Mouse (Mus musculus) lung, postnatal 10 days (tissue): Measurements from ENCODE around the gene Srms.
"Not testable (repeated sequence)": the region's sequence is repeated elsewhere in the genome, so short reads cannot be mapped to it uniquely, and the experiment has no call there.

ENCODE experiments used
- DNase-seq: peaks from one replicate; pipeline ENCODE4 v3.0.0; 2021

The Srms gene

GRCm38 (mm10) chr2:181219538-181220216, 6.7 kb upstream of the Srms start, which contains the start of gene Fndc11:
Fndc11 (plus strand) TSS chr2:181220013.
- DNase-seq: peak; percentile 89

GRCm38 (mm10) chr2:181218881-181219485, 6.0 kb upstream of the Srms start:
- DNase-seq: peak; percentile 25

GRCm38 (mm10) chr2:181216037-181216436, 3.1 kb upstream of the Srms start:
- no peak for DNase-seq

GRCm38 (mm10) chr2:181212389-181213020, 480 bp downstream of the Srms start:
- DNase-seq: peak; percentile 19

GRCm38 (mm10) chr2:181206118-181206517, 6.9 kb downstream of the Srms start:
- DNase-seq: no peak

- no peak for DNase-seq
Observed at GRCm38 (mm10) chr2:181205678-181206077, 7.3 kb downstream of the Srms start.

GRCm38 (mm10) chr2:181202886-181203285, 10.1 kb downstream of the Srms start:
- DNase-seq: no peak

GRCm38 (mm10) chr2:181202422-181202821, 10.6 kb downstream of the Srms start, which contains the start of gene Ptk6:
Ptk6 (minus strand) TSS chr2:181202789.
- no peak for DNase-seq

- peak; percentile 40 for DNase-seq
Observed at GRCm38 (mm10) chr2:181201606-181202005, 11.4 kb downstream of the Srms start.

- no peak for DNase-seq
Observed at GRCm38 (mm10) chr2:181196628-181197300, 16.2 kb downstream of the Srms start.

- DNase-seq: no peak
Observed at GRCm38 (mm10) chr2:181193044-181193443, 19.9 kb downstream of the Srms start.

- DNase-seq: no peak
Observed at GRCm38 (mm10) chr2:181191936-181192335, 21.0 kb downstream of the Srms start.

- DNase-seq: not testable (repeated sequence)
Observed at GRCm38 (mm10) chr2:181191385-181191784, 21.6 kb downstream of the Srms start.

GRCm38 (mm10) chr2:181189321-181189720, 23.7 kb downstream of the Srms start:
- DNase-seq: no peak

- DNase-seq: peak; percentile 41
Observed at GRCm38 (mm10) chr2:181188681-181189080, 24.3 kb downstream of the Srms start.

- DNase-seq: peak; percentile 98
Observed at GRCm38 (mm10) chr2:181187121-181188000, 25.6 kb downstream of the Srms start, which contains the start of gene Ppdpf. Ppdpf (plus strand) TSS chr2:181187247.

- DNase-seq: peak; percentile 92
Observed at GRCm38 (mm10) chr2:181186635-181187034, 26.4 kb downstream of the Srms start.

GRCm38 (mm10) chr2:181180898-181181297, 32.1 kb downstream of the Srms start:
- no peak for DNase-seq

- DNase-seq: no peak
Observed at GRCm38 (mm10) chr2:181178471-181178870, 34.5 kb downstream of the Srms start.

GRCm38 (mm10) chr2:181178015-181178414, 35.0 kb downstream of the Srms start:
- no peak for DNase-seq

GRCm38 (mm10) chr2:181174646-181175045, 38.3 kb downstream of the Srms start:
- DNase-seq: no peak

GRCm38 (mm10) chr2:181166469-181166868, 46.5 kb downstream of the Srms start:
- no peak for DNase-seq
